Mouse (Mus musculus) cortical plate, adult 2 months (tissue): ENCODE results near the gene Klhl25.

Experiments
- CTCF ChIP-seq: fragments of 200-500 bp; IDR thresholded peaks from 2 replicates; pipeline ENCODE4 v1.5.1; 2011; ENCODE audit warnings: mild to moderate bottlenecking, control low read depth, low read length; ENCODE audit not compliant: insufficient read depth; ENCODE audit errors: extremely low read depth
- POLR2A ChIP-seq: fragments of 200-500 bp; IDR thresholded peaks from 2 replicates; pipeline ENCODE4 v1.6.1; 2011; ENCODE audit warnings: mild to moderate bottlenecking, low read length, control low read depth; ENCODE audit not compliant: insufficient read depth; ENCODE audit errors: extremely low read depth

GRCm38 (mm10) chr7:75873746-75874145, 25.6 kb downstream of the Klhl25 start:
- TF ChIP-seq CTCF (no peak), POLR2A (no peak)
